Mouse (Mus musculus) cortical plate, adult 2 months (tissue): ENCODE measurements at regions not wholly inside any gene's neighbourhood (a gene's known extent, or its start where the extent isn't known, plus 50 kb on each side); places are given as distances from the start of the nearest gene placed in this dataset.

Experiments
- CTCF ChIP-seq: fragments of 200-500 bp; IDR thresholded peaks from 2 replicates; pipeline ENCODE4 v1.5.1; 2011; ENCODE audit warnings: mild to moderate bottlenecking, control low read depth, low read length; ENCODE audit not compliant: insufficient read depth; ENCODE audit errors: extremely low read depth
- POLR2A ChIP-seq: fragments of 200-500 bp; IDR thresholded peaks from 2 replicates; pipeline ENCODE4 v1.6.1; 2011; ENCODE audit warnings: mild to moderate bottlenecking, low read length, control low read depth; ENCODE audit not compliant: insufficient read depth; ENCODE audit errors: extremely low read depth

GRCm38 (mm10) chr3:53969000-53969641, 105.5 kb upstream of the Ufm1 start:
- TF ChIP-seq POLR2A = no peak
- TF ChIP-seq CTCF = no peak
